ENCODE assay signal across 24 mouse cellular contexts in genomic region chr1:143053161-143053560, GRCm38 (mm10).
DNase-seq lines count a peak whose midpoint lies in the region; ATAC-seq and TF ChIP-seq lines count a peak whose summit lies in the region.
"Had no signal": no experiment of that assay in that cellular context is flagged by ENCODE, and none has a peak within 500 bp of the region (broad histone marks: within the 10 kb centered on the region; RNA-seq: fewer than 3 reads in every experiment).

No protein-coding gene starts in this region.

- H3K36me3 ChIP-seq in stomach, postnatal 0 days (ENCODE audit: control insufficient read depth, insufficient read depth, low read length): no peaks in the 10 kb centered on the region
- H3K36me3 ChIP-seq: embryonic facial prominence, embryonic 12.5 days; embryonic facial prominence, embryonic 15.5 days; forebrain, embryonic 12.5 days; forebrain, embryonic 15.5 days; hindbrain, embryonic 12.5 days had no signal

- H3K27ac ChIP-seq in stomach, postnatal 0 days (replicated peaks): no peak overlapping the region
- H3K27ac ChIP-seq: embryonic facial prominence, embryonic 12.5 days; embryonic facial prominence, embryonic 15.5 days; forebrain, embryonic 12.5 days; forebrain, embryonic 15.5 days; hindbrain, embryonic 12.5 days had no signal

- peak; percentile 32 for TF ChIP-seq EP300 in stomach, postnatal 0 days (optimal IDR thresholded peaks at IDR 0.05)

- peak; percentile 8 to 15 for DNase-seq in frontal cortex, adult 2 months (ENCODE audit: extremely low spot score in 1 of 2, low spot score in 1 of 2)
- no peak for DNase-seq in frontal cortex, postnatal 10 days (ENCODE audit: low spot score in 2 of 2)
- peak; percentile 7 for DNase-seq in layer of hippocampus, adult 9-11 months
- no peak for DNase-seq in layer of hippocampus, postnatal 10 days (ENCODE audit: low spot score in 2 of 2)
- DNase-seq in fat pad, adult 2 months (ENCODE audit: extremely low read depth, low read depth, low spot score): peak; percentile 84
- DNase-seq in stomach, postnatal 0 days (ENCODE audit: low spot score): no peak
- no peak for DNase-seq in right cerebral cortex, postnatal 14 days
- DNase-seq: adrenal gland, adult 2 months; adrenal gland, postnatal 25 days; cerebellum, adult 11 months; cerebellum, adult 8-10 months; gastrocnemius, postnatal 10 days; gastrocnemius, postnatal 36 days; heart, adult 11 months; kidney, adult 18-20 months had no signal

- no peaks in the 10 kb centered on the region for H3K9me3 ChIP-seq in stomach, postnatal 0 days (ENCODE audit: control insufficient read depth, low read length)
- H3K9me3 ChIP-seq: embryonic facial prominence, embryonic 12.5 days; embryonic facial prominence, embryonic 15.5 days; forebrain, embryonic 12.5 days; forebrain, embryonic 15.5 days; hindbrain, embryonic 12.5 days had no signal

- no peak for ATAC-seq in stomach, postnatal 0 days (ENCODE audit: low FRiP score, low TSS enrichment)
- ATAC-seq: CD4-positive, CD25-positive, alpha-beta regulatory T cell, adult 4 months; forebrain, embryonic 15.5 days; inflammation-experienced regulatory T-cells, adult 6 months; intestine, embryonic 16.5 days had no signal

- H3K27me3 ChIP-seq in stomach, postnatal 0 days (ENCODE audit: control insufficient read depth, insufficient read depth, low read length): no peaks in the 10 kb centered on the region
- H3K27me3 ChIP-seq: embryonic facial prominence, embryonic 12.5 days; embryonic facial prominence, embryonic 15.5 days; forebrain, embryonic 12.5 days; forebrain, embryonic 15.5 days; hindbrain, embryonic 12.5 days had no signal

- TF ChIP-seq CTCF in stomach, postnatal 0 days (IDR thresholded peaks at IDR 0.05; ENCODE audit: low read depth): no peak

- no peak overlapping the region for H3K4me2 ChIP-seq in stomach, postnatal 0 days (replicated peaks; ENCODE audit: low read depth)
- H3K4me2 ChIP-seq: embryonic facial prominence, embryonic 12.5 days; embryonic facial prominence, embryonic 15.5 days; forebrain, embryonic 12.5 days; forebrain, embryonic 15.5 days; heart, embryonic 11.5 days; hindbrain, embryonic 12.5 days had no signal

- no peaks in the 10 kb centered on the region for H3K4me1 ChIP-seq in stomach, postnatal 0 days (replicated peaks; ENCODE audit: control insufficient read depth, insufficient read depth)
- H3K4me1 ChIP-seq: embryonic facial prominence, embryonic 12.5 days; embryonic facial prominence, embryonic 15.5 days; forebrain, embryonic 12.5 days; forebrain, embryonic 15.5 days; hindbrain, embryonic 12.5 days had no signal

- H3K9ac ChIP-seq in stomach, postnatal 0 days (ENCODE audit: low read length): no peak overlapping the region
- H3K9ac ChIP-seq: embryonic facial prominence, embryonic 12.5 days; embryonic facial prominence, embryonic 15.5 days; forebrain, embryonic 12.5 days; forebrain, embryonic 15.5 days; hindbrain, embryonic 12.5 days had no signal

- H3K4me3 ChIP-seq in stomach, postnatal 0 days (ENCODE audit: low read depth, low read length): no peak overlapping the region
- H3K4me3 ChIP-seq: embryonic facial prominence, embryonic 12.5 days; embryonic facial prominence, embryonic 15.5 days; forebrain, embryonic 12.5 days; forebrain, embryonic 15.5 days; hindbrain, embryonic 12.5 days had no signal

- 48% methylated on average over 2 of the region's 2 CpGs for WGBS in stomach, postnatal 0 days

Comparison
In these comparisons a context has a peak if more than half of its experiments do, and no peak if none do; other contexts are left out.
1. DNase-seq: peak in frontal cortex, adult 2 months (2 of 2), layer of hippocampus, adult 9-11 months (single experiment) and fat pad, adult 2 months (single experiment); none in frontal cortex, postnatal 10 days (0 of 2), layer of hippocampus, postnatal 10 days (0 of 2), stomach, postnatal 0 days (single experiment) and right cerebral cortex, postnatal 14 days (single experiment).